Mouse (Mus musculus) olfactory bulb, adult 2 months (tissue): ENCODE measurements around the gene Ctbp1.

Source experiments
- CTCF ChIP-seq: fragments of 200-500 bp; IDR thresholded peaks from 2 replicates; pipeline ENCODE4 v1.5.1; 2012; ENCODE audit warnings: low read depth, mild to moderate bottlenecking, low read length, moderate library complexity; ENCODE audit not compliant: insufficient read depth
- POLR2A ChIP-seq: fragments of 200-500 bp; IDR thresholded peaks from 2 replicates; pipeline ENCODE4 v1.6.1; 2012; ENCODE audit warnings: mild to moderate bottlenecking, low read depth, low read length, moderate library complexity; ENCODE audit not compliant: insufficient read depth

DNA sequence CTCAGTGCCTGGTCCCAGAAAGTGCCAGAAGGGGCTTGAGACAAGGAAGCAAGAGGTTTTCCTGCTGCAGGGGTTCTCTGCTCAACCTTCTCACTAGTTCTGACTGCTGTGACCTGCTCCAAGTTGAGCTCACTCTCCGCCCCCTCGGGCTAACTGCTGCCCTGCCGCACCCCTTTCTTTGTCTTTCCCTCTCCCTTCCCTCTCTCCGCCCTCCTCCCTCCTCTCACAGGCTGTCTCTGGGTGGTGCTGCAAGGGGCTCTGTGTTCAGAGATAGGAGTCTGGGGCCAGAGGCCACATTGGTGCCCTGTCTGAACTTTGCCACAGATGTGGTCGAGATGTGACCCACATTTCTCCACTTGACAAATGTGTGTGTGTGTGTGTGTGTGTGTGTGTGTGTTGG, 56.7 kb downstream of the Ctbp1 start, which contains the start of gene Spon2:
- TF ChIP-seq CTCF (no peak), POLR2A (no peak)
